Mouse (Mus musculus) thymus, adult 18-20 months (tissue): ENCODE results near the gene Pah.

Experiments
- DNase-seq, 2 experiments: peaks; one replicate each; pipeline ENCODE4 v3.0.0; 2022; ENCODE audit warnings: mixed read lengths in 2 of 2

Pah gene

GRCm38 (mm10) chr10:87521646-87522045, at the start of gene Pah:
Pah (plus strand) TSS chr10:87521795.
- DNase-seq: no peak

GRCm38 (mm10) chr10:87473475-87474131, 48.0 kb upstream of the Pah start:
- DNase-seq: no peak

DNA sequence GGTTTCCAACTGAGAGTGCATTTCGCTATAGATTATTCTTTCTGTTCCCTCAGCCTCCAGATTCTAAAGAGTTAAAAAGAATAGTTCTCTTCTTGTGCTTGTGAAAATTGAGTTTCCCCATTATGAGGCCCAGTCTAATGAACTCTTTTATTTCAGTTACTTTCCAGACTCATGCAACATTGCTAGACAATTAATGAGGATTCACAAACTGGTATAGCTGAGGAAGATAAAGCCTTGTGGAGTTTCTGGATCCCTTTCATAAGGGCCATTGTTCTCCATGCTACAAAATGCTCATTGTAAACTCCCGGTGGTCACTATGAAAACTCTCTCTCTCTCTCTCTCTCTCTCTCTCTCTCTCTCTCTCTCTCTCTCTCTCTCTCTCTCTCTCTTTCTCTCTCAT, 46.6 kb upstream of the Pah start:
- DNase-seq: no peak

GRCm38 (mm10) chr10:87477895-87478294, 43.7 kb upstream of the Pah start:
- no peak for DNase-seq

DNA sequence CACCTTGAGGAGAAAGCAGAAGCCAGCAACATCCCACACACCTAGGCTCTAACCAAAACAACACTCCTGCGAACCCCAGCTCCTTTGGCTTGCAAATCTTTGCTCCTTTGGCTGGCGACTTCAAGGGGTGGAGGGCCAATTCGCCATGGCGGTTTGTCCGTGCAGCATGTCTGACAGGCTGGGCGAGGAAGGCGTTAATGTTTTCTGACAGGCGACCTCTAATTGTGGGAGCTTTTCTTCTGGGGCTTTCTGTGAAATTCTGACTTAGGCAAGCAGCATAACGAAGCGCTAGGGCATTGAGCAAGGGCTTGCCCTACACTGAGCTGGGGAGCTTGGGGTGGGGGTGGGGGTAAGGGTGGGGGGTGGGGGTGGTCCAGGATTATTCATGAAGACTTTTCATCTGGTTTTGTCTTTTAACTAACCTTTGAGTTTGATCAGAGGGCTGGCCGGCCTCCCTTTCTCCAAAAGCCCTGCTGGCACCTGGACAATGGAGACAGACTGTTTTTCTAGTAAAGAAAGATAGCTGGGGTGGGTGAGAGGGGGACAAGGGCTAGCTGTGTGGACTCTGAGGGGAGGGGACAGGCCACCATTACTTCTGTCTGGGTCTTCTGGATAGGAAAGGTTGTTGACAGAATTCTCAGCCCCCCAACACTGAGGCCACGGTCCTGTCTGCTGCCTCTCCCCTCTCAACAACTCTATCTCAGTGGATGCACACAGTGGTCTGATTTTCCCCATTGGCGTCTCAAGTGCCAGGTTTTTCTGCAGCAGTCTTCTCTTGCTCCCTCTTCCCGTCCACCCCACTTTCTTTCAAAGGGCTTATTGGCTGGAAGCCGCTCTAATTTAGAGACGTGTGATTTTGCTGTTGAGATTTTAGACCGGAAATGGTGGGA, 36.5 kb upstream of the Pah start:
- DNase-seq: no peak

GRCm38 (mm10) chr10:87485721-87486620, 35.6 kb upstream of the Pah start:
- DNase-seq: no peak

GRCm38 (mm10) chr10:87488429-87489145, 33.0 kb upstream of the Pah start:
- DNase-seq: no peak

- DNase-seq: no peak
Measured at GRCm38 (mm10) chr10:87489246-87490009, 32.2 kb upstream of the Pah start.

GRCm38 (mm10) chr10:87490328-87490727, 31.3 kb upstream of the Pah start:
- no peak for DNase-seq

DNA sequence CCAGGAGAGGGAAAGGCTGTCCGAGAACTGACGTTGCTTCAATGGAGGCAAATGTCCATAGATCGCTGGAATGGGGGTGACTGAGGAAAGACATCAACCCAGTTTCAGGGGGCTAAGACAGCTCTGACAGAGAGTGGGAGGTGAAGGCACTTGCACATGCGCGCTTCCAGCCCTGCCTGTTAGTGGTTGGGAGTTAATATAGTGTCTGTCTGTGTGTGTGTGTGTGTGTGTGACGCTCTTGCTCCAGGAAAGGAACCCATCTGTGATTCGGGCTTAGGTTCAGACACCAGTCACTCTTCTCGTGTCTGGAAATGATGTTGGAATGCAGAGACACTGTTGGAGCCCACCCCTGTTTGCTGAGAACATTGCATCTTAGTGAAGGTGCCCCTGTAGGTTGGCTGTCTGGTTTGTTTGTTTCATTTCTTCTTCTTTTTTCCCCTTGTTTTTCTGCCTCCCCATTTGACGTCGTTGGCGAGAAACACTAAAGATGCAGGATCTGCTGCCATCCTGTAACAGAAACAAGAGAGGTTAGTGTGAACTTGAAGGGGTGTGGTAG, 30.0 kb upstream of the Pah start:
- DNase-seq: no peak

DNA sequence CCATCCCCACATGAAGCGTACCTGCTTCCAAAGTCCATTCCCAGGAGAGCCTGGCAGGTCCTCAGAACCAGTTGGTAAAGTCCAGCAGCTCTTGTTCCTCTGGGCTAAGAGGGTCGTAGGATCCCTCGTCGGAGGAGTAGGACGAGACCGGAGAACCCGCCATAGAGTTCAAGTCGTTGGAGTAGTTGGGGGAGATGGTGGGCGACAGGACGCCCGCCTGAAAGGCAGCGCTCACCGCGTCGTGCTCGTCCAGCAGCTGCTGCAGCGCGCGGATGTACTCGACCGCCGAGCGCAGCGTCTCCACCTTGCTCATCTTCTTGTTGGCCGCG, 29.3 kb upstream of the Pah start:
- no peak for DNase-seq

DNA sequence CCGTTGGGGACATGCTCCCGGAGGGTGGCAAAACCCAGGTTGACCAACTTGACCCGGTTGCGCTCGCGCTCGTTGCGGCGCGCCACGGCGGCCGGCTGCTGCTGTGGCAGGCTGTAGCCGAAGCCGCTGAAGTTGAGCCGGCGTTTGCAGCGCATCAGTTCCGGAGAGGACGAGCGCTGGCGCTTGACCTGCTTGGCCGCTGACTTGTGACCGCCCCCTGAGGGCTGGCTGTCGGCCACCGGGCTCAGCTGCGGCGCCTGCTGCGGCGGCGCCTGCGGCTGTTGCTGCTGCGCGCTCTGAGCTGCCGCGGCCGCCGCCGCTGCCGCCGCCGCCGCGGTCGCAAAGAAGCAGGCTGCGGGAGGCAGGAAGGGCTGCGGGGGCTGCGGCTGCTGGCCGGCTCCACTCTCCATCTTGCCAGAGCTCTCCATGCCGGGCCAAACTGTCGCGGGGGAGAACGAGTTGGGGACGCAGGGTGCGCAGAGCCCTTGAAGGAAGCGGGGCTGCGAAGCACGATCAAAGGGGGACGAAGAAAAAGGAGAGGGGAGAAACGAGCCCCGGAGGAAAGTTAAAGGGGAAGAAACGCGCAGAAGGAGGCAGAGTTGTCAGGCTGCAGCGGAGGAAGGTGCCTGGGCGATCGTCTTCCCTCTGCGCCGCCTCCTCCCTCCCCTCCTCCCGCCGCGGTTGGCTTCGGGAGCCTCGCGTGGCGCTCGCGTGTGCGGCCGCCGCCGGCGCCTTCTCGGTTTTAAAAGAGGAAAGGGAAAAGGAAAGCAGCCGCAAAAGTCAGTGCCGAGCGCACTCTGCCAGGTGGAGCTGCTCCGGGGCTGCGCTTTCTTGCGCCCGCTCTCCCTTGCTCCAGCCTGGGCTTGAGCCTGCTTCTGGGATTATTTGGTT, 28.7 kb upstream of the Pah start:
- no peak for DNase-seq

DNA sequence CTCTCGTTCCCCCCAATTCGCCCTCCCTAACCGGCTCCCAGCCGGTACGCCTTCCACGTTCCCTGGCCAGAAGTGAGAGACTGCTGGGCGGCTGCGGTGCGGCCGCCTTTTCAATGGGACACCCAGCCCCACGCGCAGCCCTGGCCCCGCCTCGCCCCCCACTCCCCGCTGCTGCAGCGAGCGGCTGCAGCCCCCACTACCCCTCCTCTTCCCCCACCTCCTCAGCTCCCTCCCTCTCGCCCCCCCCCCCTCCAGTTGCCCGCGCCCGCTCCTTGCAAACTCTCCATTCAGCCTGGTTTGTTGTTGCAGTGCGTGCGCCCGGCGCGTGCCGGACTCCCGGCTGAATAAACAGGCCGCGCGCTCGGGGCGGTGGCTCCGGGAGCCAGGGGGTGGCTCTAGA, 28.0 kb upstream of the Pah start, which contains the start of gene Ascl1:
Gene Ascl1, minus strand, starts transcription at position 85 of the 400 bp plus-strand sequence.
- no peak for DNase-seq

DNA sequence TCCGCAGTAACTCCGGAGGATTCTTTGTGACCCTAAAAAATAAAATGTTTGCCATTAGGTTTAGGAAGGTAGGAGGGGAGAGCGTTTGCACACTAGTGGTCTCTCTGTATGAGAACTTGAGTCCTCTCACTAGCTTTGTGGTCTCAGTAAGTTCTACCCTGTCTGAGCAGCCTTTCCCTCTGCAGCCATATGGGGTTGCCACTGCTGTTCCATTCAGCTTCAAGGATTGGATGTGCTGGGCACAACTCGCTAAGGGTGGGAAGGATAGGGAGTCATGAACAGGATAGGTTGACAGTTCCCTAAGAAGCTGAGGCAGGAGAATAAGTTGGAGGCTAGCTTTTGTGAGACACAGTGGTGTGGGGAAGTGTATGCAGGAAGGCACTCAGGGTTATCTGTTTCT, 27.4 kb upstream of the Pah start:
- DNase-seq: no peak

DNA sequence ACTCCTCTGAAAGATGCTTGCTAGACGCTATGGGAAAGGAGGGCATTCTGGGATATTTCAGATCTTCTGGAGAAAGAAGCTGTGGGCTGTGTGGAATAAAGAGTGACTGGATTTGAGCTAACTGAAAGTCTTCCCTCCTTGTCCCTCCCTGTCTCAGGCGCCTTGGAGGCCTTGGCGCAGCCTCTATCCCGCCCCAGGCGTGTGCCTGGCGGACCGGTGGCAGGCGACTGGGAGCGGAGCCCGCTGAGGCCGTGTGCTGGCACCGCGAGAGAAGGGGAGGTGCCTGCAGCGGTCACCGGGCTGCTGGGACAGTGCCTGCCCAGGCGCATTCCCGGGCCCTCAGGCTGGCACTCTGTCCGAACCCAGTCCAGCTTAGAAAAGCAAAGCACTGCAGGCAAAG, 27.0 kb upstream of the Pah start:
- DNase-seq: no peak

GRCm38 (mm10) chr10:87497056-87497455, 24.5 kb upstream of the Pah start:
- no peak for DNase-seq

GRCm38 (mm10) chr10:87500926-87501658, 20.5 kb upstream of the Pah start:
- DNase-seq: no peak

- DNase-seq: no peak
Measured at GRCm38 (mm10) chr10:87501659-87502042, 19.9 kb upstream of the Pah start.

DNA sequence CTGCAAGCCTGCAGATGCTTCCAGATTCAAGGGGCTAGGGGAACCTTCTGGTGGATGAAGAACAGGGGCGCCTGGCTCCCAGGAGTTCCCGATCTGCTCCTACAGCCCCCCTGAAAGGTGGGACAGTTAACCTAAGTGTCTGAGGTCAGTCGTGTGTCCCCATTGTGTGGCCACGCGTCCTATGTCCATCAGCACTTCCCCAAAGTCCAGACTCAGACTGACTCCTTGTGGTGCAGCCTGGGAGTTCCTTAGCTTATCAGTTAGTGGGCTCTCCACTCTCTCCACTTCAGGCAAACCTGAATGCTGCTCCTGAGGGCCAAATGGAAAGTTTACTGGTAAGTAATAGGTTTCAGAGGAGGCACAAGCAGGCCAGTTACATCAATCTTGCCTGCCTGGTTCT, 19.3 kb upstream of the Pah start:
- DNase-seq: no peak

DNA sequence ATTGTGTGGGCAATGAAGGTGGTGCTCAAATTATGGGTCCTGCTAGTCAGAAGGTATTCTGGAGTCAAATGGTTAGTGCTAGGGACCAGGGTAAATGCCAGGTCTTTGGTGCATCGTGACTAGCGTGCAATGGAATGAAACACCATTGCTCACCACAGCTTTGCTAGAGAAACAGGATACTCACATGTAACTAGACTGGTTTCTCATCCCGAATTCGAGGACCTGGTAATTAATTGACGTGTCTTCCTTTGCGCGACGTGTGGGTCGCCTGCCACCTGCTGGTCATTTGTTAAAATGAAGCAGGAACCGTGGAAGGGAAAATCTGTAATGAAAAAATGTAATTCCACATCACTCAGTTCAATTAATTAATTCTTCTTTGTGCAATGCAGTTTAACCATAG, 17.6 kb upstream of the Pah start:
- no peak for DNase-seq
